Mouse (Mus musculus) heart, adult 2 months (tissue): Measurements from ENCODE around the gene Cdk19.

Source experiments
- CTCF ChIP-seq: fragments of 200-600 bp; IDR thresholded peaks from 2 replicates; pipeline ENCODE4 v1.8.1; 2022; ENCODE audit warnings: antibody characterized with exemption, mild to moderate bottlenecking, moderate library complexity
- EP300 ChIP-seq: fragments of 200-500 bp; IDR thresholded peaks from 2 replicates; pipeline ENCODE4 v1.6.1; 2011; ENCODE audit warnings: low read depth, low read length, control low read depth; ENCODE audit not compliant: insufficient read depth
- POLR2A ChIP-seq: fragments of 200-500 bp; IDR thresholded peaks from 2 replicates; pipeline ENCODE4 v1.6.1; 2011; ENCODE audit warnings: mild to moderate bottlenecking, low read depth, low read length, control low read depth; ENCODE audit not compliant: insufficient read depth

DNA sequence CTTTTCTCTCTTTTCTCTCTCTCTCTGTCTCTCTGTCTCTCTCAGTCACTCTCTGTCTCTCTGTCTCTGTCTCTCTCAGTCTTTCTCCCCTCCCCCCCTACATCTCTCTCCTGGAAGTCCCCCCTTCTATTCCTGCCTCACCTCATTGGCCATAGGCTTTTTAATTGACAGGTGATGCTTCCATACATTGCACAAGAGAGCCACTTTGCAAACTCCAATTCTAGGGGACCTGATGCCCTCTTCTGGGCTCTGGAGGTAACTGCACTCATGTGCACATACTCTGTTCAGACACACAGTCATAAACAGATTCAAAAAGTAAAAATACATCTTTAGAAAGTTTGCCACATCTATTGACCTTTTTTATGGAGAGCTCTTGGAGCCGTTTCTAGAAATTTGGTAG, 9.1 kb upstream of the Cdk19 start:
- no peak for TF ChIP-seq EP300
- TF ChIP-seq CTCF: peak; percentile 32
- no peak for TF ChIP-seq POLR2A
